Mouse (Mus musculus) cortical plate, adult 2 months (tissue): ENCODE results near the gene Fndc5. TPM values are rescaled to one million over a fixed set of nuclear protein-coding genes. Genes with fewer than 3 reads are reported as not detected.

Experiments used
- H3K27ac ChIP-seq: fragments of 200-500 bp; 2 replicates; pipeline ENCODE4 v1.5.1; 2012; ENCODE audit warnings: low read length, control low read depth, inconsistent platforms; ENCODE audit not compliant: insufficient read depth
- H3K4me1 ChIP-seq: fragments of 200-500 bp; 2 replicates; pipeline ENCODE4 v1.6.1; 2011; ENCODE audit warnings: low read length; ENCODE audit not compliant: control insufficient read depth, insufficient read depth
- H3K4me3 ChIP-seq: fragments of 200-500 bp; 2 replicates; pipeline ENCODE4 v1.5.1; 2011; ENCODE audit warnings: mild to moderate bottlenecking, low read length, control low read depth; ENCODE audit not compliant: insufficient read depth
- CTCF ChIP-seq: fragments of 200-500 bp; IDR thresholded peaks from 2 replicates; pipeline ENCODE4 v1.5.1; 2011; ENCODE audit warnings: mild to moderate bottlenecking, control low read depth, low read length; ENCODE audit not compliant: insufficient read depth; ENCODE audit errors: extremely low read depth
- POLR2A ChIP-seq: fragments of 200-500 bp; IDR thresholded peaks from 2 replicates; pipeline ENCODE4 v1.6.1; 2011; ENCODE audit warnings: mild to moderate bottlenecking, low read length, control low read depth; ENCODE audit not compliant: insufficient read depth; ENCODE audit errors: extremely low read depth
- polyA plus RNA-seq: library from polyadenylated mRNA; depleted of rRNA; stranded (reverse); fragments of >200 nt; gene quantifications from 2 replicates; pipeline ENCODE4 v1.2.3, GENCODE M21; 2012; rRNA removed

Fndc5 gene
- polyA plus RNA-seq, 1 experiment, result 72.0 TPM

- TF ChIP-seq CTCF (no peak), POLR2A (no peak)
These were observed 42.8 kb downstream of the Fndc5 start for GRCm38 (mm10) chr4:129179560-129179959.

GRCm38 (mm10) chr4:129188041-129188659 lies 51.4 kb downstream of the Fndc5 start:
- TF ChIP-seq CTCF (no peak), POLR2A (no peak)
- H3K27ac ChIP-seq, result no peak overlapping the region
- H3K4me3 ChIP-seq, result peak overlapping the region; percentile 67
- peaks cover 5% of the 10 kb centered on the region; the same call in 1 of the 2 replicates for H3K4me1 ChIP-seq

More at GRCm38 (mm10) chr4:129179560-129179959, 42.8 kb downstream of the Fndc5 start:
- Histone ChIP-seq H3K4me3 (no peak overlapping the region), H3K4me1 (peaks cover 3% of the 10 kb centered on the region; the same call in 1 of the 2 replicates), H3K27ac (no peak overlapping the region)

GRCm38 (mm10) chr4:129188803-129189541 lies 52.2 kb downstream of the Fndc5 start:
- H3K4me3 ChIP-seq, result peak overlapping the region; percentile 67
- H3K4me1 ChIP-seq, result peaks cover 5% of the 10 kb centered on the region; the same call in 1 of the 2 replicates
- no peak for TF ChIP-seq CTCF
- TF ChIP-seq POLR2A, result no peak
- peak overlapping the region; percentile 24 for H3K27ac ChIP-seq

GRCm38 (mm10) chr4:129189542-129190519 lies 53.0 kb downstream of the Fndc5 start, which contains the start of the genes S100pbp and Yars:
Gene S100pbp, minus strand, starts transcription at chr4:129189727.
Gene Yars, plus strand, starts transcription at chr4:129189760.
- H3K4me1 ChIP-seq, result peaks cover 2% of the 10 kb centered on the region; the same call in 1 of the 2 replicates
- peak within 1 kb of the TSS; percentile 67 for H3K4me3 ChIP-seq
- peak within 1 kb of the TSS; percentile 40 for H3K27ac ChIP-seq
- TF ChIP-seq CTCF (no peak), POLR2A (peak; percentile 85; the same call in 1 of the 2 replicates)

- no peak for TF ChIP-seq CTCF
- TF ChIP-seq POLR2A, result no peak
- H3K4me3 ChIP-seq, result peak overlapping the region; percentile 67
- H3K4me1 ChIP-seq, result peaks cover 2% of the 10 kb centered on the region; the same call in 1 of the 2 replicates
- H3K27ac ChIP-seq, result no peak overlapping the region
These were observed 53.7 kb downstream of the Fndc5 start for GRCm38 (mm10) chr4:129190538-129190937.

- Histone ChIP-seq H3K4me1 (peaks cover 2% of the 10 kb centered on the region; the same call in 1 of the 2 replicates), H3K27ac (no peak overlapping the region), H3K4me3 (no peak overlapping the region; the same call in 1 of the 2 replicates)
- TF ChIP-seq CTCF (no peak), POLR2A (no peak)
These were observed 54.9 kb downstream of the Fndc5 start for GRCm38 (mm10) chr4:129191691-129192090.

Other genes starting within 250 kb of the Fndc5 start
- gene Azin2, start 174.6 kb upstream of the Fndc5 start, polyA plus RNA-seq, result 46.0 and 51.4 TPM in 2 replicates
- gene Ak2, start 145.0 kb upstream of the Fndc5 start, polyA plus RNA-seq, result 36.3 and 38.7 TPM in 2 replicates
- 48.9 and 51.7 TPM in 2 replicates for gene Rnf19b, start 78.7 kb upstream of the Fndc5 start, polyA plus RNA-seq
- not detected in 2 replicates for gene Tmem54, start 31.5 kb upstream of the Fndc5 start, polyA plus RNA-seq
- 1,156 and 1,221 TPM in 2 replicates for gene Hpca, start 15.0 kb upstream of the Fndc5 start, polyA plus RNA-seq
- gene S100pbp, start 52.7 kb downstream of the Fndc5 start, polyA plus RNA-seq, result 24.3 and 24.4 TPM in 2 replicates
- 76.3 and 79.9 TPM in 2 replicates for gene Yars, start 52.8 kb downstream of the Fndc5 start, polyA plus RNA-seq
- 14.4 and 15.0 TPM in 2 replicates for gene C77080, start 124.4 kb downstream of the Fndc5 start, polyA plus RNA-seq
- gene Sync, start 150.6 kb downstream of the Fndc5 start, polyA plus RNA-seq, result 0.98 and 1.1 TPM in 2 replicates
- 64.5 and 65.4 TPM in 2 replicates for gene Rbbp4, start 198.4 kb downstream of the Fndc5 start, polyA plus RNA-seq
- 29.6 and 31.5 TPM in 2 replicates for gene Zbtb8os, start 198.7 kb downstream of the Fndc5 start, polyA plus RNA-seq
- 8.8 and 8.9 TPM in 2 replicates for gene Zbtb8a, start 241.1 kb downstream of the Fndc5 start, polyA plus RNA-seq